Mouse (Mus musculus) neural tube, embryonic 10.5 days (tissue): ENCODE results near the gene Krcc1.
"Not testable (repeated sequence)": the region's sequence is repeated elsewhere in the genome, so short reads cannot be mapped to it uniquely, and the experiment has no call there.

Experiments used
- DNase-seq: peaks from one replicate; pipeline ENCODE4 v3.0.0-alpha.2; 2017; ENCODE audit warnings: low spot score; ENCODE audit errors: extremely low spot score

The Krcc1 gene

GRCm38 (mm10) chr6:71261060-71261459 is 10.4 kb upstream of the Krcc1 start:
- DNase-seq: no peak

GRCm38 (mm10) chr6:71262142-71262833 is 9.2 kb upstream of the Krcc1 start:
- DNase-seq: no peak

GRCm38 (mm10) chr6:71267603-71268002 is 3.9 kb upstream of the Krcc1 start:
- not testable (repeated sequence) for DNase-seq

GRCm38 (mm10) chr6:71268929-71269685 is 2.4 kb upstream of the Krcc1 start:
- no peak for DNase-seq

GRCm38 (mm10) chr6:71269686-71270050 is 1.8 kb upstream of the Krcc1 start:
- DNase-seq: not testable (repeated sequence)

- DNase-seq: peak; percentile 45
These were observed 998 bp upstream of the Krcc1 start for GRCm38 (mm10) chr6:71270301-71271056.

GRCm38 (mm10) chr6:71271057-71271388 is 454 bp upstream of the Krcc1 start:
- DNase-seq: no peak

- peak; percentile 44 for DNase-seq
These were observed 852 bp downstream of the Krcc1 start for GRCm38 (mm10) chr6:71272316-71272741.

- DNase-seq: no peak
These were observed 2.2 kb downstream of the Krcc1 start for GRCm38 (mm10) chr6:71273715-71274114.

GRCm38 (mm10) chr6:71274621-71275020 is 3.1 kb downstream of the Krcc1 start:
- no peak for DNase-seq

GRCm38 (mm10) chr6:71279418-71279817 is 7.9 kb downstream of the Krcc1 start:
- no peak for DNase-seq

- DNase-seq: no peak
These were observed 22.0 kb downstream of the Krcc1 start for GRCm38 (mm10) chr6:71293509-71293908.

GRCm38 (mm10) chr6:71295303-71295702 is 23.8 kb downstream of the Krcc1 start:
- no peak for DNase-seq

- DNase-seq: no peak
These were observed 26.6 kb downstream of the Krcc1 start for GRCm38 (mm10) chr6:71298051-71298450.

GRCm38 (mm10) chr6:71298751-71299150 is 27.3 kb downstream of the Krcc1 start:
- DNase-seq: peak; percentile 48

GRCm38 (mm10) chr6:71302097-71302731 is 30.7 kb downstream of the Krcc1 start:
- DNase-seq: no peak

- DNase-seq: no peak
These were observed 36.0 kb downstream of the Krcc1 start for GRCm38 (mm10) chr6:71307486-71307885.

GRCm38 (mm10) chr6:71321826-71322283 is 50.4 kb downstream of the Krcc1 start, which contains the start of gene Smyd1:
Gene Smyd1, minus strand, starts transcription at chr6:71322233.
- DNase-seq: no peak

GRCm38 (mm10) chr6:71322491-71322921 is 51.0 kb downstream of the Krcc1 start, which contains the start of gene Cd8b1:
Gene Cd8b1, plus strand, starts transcription at chr6:71322788.
- no peak for DNase-seq

- no peak for DNase-seq
These were observed 53.3 kb downstream of the Krcc1 start for GRCm38 (mm10) chr6:71324816-71325215.

- no peak for DNase-seq
These were observed 58.4 kb downstream of the Krcc1 start for GRCm38 (mm10) chr6:71329881-71330280.
